Mouse (Mus musculus) small intestine, adult 2 months (tissue): Measurements from ENCODE around the gene Abcc4.

Experiments
- CTCF ChIP-seq: fragments of 200-500 bp; IDR thresholded peaks from 2 replicates; pipeline ENCODE4 v1.5.1; 2012; ENCODE audit warnings: low read depth, mild to moderate bottlenecking, control low read depth, inconsistent platforms, low read length, moderate library complexity, mixed read lengths; ENCODE audit not compliant: insufficient replicate concordance, insufficient read length; ENCODE audit errors: extremely low read depth
- POLR2A ChIP-seq: fragments of 200-500 bp; IDR thresholded peaks from 2 replicates; pipeline ENCODE4 v1.6.1; 2012; ENCODE audit warnings: low read depth, mild to moderate bottlenecking, control low read depth, inconsistent platforms, low read length, moderate library complexity

DNA sequence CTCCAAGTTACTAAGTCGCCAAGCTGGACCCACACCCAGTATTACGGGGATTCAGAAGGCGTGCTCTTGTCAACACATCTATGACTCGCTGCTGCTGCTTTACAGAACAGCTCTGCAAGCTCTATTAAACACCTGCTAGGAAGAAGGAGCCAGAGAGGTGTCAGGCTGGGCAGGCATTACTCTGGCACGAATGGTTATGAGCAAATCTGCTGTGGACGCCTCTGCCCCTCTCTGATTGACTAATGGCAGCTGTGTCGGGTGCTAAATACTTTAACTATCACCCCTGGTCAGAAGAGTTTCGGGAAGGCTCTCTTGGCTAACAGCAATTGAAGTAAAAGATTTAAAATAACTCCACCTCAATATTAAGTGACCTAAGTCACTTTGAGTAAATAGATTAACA, 142.4 kb downstream of the Abcc4 start:
- TF ChIP-seq CTCF (no peak), POLR2A (no peak)
